Mouse (Mus musculus) Muller cell, postnatal 12 days (primary cell): ENCODE measurements around the gene Alad.
"Not testable (repeated sequence)": the region's sequence is repeated elsewhere in the genome, so short reads cannot be mapped to it uniquely, and the experiment has no call there.

Source experiments
- DNase-seq: peaks from one replicate; pipeline ENCODE4 v3.0.0-alpha.2; 2015; ENCODE audit errors: inconsistent ontology term

Alad gene

DNA sequence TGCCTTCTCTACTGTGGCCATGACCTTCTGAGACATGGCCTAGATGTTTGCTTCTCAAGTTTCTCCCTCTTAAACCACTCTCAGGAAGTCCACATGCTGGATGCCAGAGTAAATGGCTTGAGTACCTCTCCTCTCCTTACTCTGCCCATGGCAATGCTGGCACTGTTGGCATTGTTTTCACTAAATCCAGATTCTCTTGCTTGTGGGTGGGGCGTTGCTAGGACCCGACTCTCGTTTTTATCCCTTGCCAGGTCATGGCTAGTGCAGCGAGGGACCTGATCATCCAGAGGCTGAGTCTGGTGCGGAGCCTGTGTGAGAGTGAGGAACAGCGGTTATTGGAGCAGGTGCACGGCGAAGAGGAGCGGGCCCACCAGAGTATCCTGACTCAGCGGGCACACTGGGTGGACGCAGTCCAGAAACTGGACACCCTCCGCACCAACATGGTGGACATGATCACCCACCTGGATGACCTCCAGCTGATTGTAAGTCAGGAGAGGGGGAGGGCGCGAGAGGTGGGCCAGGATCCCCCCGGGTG lies 33.5 kb downstream of the Alad start:
- DNase-seq: no peak

GRCm38 (mm10) chr4:62485450-62486161 lies 34.1 kb downstream of the Alad start:
- no peak for DNase-seq

GRCm38 (mm10) chr4:62484928-62485327 lies 34.8 kb downstream of the Alad start:
- DNase-seq: no peak

GRCm38 (mm10) chr4:62480709-62481605 lies 38.8 kb downstream of the Alad start:
- no peak for DNase-seq

GRCm38 (mm10) chr4:62479937-62480708 lies 39.6 kb downstream of the Alad start, which contains the start of gene Bspry:
Gene Bspry, plus strand, starts transcription at chr4:62480053.
- DNase-seq: peak; percentile 38

GRCm38 (mm10) chr4:62479593-62479936 lies 40.2 kb downstream of the Alad start:
- DNase-seq: not testable (repeated sequence)

DNA sequence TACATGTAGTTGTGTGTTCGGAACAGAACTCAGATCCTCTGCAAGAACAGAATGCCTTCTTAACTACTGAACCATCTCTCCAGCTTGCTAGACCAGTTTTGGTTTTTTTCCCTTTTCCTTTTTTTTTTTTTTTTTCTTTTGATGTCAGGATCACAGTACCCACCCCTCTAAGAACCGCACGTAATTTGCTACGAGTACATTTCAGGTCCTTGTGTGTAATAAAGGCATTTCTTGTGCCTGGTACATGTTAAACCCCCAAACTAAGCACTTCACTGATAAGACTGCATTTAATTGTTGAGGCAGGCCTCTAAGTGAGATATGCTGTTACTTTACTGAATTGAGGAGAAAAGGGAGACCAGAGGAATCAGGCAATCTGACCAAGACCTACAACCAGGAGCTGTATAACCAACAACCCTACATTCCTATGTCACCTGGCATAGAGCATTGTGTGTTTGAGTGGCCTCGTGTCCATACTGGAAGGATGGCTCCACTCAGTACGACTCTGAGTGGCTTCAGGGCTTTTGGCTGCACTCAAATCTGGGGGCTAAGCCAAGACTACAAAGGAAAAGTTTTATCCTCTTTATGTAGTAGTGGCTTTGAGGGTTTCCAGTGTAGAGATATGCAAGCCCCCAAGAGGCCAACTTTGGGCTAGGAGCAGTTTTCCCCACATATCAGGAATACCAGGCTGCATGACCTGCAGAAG lies 42.0 kb downstream of the Alad start:
- no peak for DNase-seq

DNA sequence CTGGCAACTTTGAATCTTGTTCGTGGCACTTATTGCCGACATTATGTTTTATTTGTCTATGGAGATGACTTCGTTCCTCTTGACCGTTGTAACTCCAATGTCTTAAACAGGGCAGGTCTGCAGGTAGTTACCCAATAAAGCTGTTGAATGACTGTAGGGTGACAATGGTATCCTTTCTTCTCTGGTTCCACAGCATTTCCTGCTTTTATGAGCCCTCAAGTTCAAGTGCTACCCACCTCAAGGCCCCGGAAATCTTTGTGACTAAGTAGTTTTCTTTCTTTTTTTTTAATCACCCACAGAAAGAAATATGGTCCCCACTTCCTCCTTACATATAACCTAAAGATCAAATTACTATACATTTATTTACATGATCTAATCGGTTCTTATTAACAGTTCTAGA lies 43.9 kb downstream of the Alad start:
- no peak for DNase-seq

- no peak for DNase-seq
Observed at GRCm38 (mm10) chr4:62475131-62475530, 44.6 kb downstream of the Alad start.

DNA sequence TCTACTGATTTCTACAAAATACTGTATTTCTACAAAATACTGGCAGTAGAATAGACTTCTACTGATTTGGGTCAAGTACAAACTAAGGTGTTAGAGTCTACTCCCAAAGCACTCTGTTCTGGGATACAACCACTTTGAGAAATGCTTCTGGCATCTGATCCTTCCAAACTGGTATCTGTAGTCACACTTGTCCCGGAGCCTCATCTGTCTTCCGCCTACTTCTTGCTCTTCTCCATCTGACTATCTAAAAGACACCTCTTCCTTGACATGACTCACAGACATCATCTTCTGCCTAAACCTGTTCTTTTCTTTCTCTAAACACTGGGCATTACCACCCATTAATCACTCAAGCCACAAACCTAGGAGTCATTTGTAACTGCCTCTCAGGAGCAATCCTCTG lies 47.6 kb downstream of the Alad start:
- no peak for DNase-seq

GRCm38 (mm10) chr4:62470598-62471051 lies 49.1 kb downstream of the Alad start, which contains the start of gene Wdr31:
Gene Wdr31, minus strand, starts transcription at chr4:62470896.
- DNase-seq: peak; percentile 83

DNA sequence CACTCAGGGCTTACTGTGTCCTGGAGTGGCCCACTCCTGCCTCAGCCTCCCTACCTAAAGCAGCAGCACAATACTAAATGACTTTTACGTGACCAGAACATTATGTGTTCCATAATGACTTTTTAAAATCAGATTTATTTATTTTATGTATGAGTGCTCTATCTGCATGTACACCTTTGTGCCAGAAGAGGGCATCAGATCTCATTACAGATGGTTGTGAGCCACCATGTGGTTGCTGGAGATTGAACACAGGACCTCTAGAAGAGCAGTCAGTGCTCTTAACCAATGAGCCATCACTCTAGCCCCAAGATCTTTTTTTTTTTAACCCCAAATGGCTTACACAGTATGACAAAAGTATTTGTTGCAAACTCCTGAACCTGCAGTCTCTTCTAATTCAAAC lies 51.6 kb downstream of the Alad start:
- no peak for DNase-seq

DNA sequence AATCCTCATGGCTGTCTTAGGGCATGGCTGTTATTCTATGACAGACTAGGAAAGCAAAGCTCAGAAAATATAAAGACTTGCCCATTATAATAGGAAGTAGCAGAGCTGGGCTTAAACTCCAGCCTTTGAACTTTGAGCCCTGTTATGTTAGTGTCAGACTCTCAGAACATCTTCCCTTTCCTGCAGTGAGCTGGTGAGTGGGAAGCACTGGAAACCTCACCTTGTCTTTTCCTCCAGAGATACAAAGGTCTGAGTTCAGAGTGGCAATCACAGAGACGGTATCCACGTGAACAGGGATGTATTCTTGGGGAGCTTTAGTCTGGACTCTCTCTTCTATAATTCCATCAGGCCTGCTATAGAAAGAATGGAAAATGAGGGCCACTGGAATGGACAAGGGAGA lies 56.6 kb downstream of the Alad start:
- DNase-seq: no peak

DNA sequence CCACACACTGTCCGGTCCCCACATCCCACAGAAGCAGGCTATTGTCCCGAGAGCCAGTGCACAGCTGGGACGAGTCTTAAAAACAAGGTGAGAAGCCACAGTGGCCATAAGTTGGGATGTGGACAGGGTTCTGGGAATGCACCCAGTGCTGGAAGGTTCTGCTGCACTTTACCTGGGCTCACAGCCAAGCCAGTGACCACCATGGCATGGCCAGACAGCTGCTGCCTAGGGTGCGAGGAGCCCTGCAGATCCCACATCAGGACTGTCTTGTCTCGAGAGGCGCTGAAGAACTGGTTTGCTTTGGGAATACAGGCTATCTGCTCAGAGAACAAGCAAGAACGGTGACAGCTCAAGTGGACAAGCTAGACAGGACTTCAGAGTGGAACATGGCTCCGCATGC lies 59.4 kb downstream of the Alad start:
- no peak for DNase-seq
